Mouse (Mus musculus) thymus, postnatal 0 days (tissue): ENCODE measurements around the gene Ambra1. TPM values are rescaled to one million over a fixed set of nuclear protein-coding genes. Genes with fewer than 3 reads are reported as not detected.
A peak's percentile ranks its signal among the peaks of the same experiment; 100 is the strongest.

Experiments used
- DNase-seq: peaks from one replicate; pipeline ENCODE4 v3.0.0-alpha.2; 2015; ENCODE audit warnings: low spot score
- polyA plus RNA-seq: library from polyadenylated mRNA; unstranded; fragments of >200 nt; fragmentation: Nextera tagmentation; extraction: Ambion mirVana; gene quantifications from 2 replicates; pipeline ENCODE4 v1.2.1, GENCODE M21; 2015

The Ambra1 gene
- polyA plus RNA-seq, 1 experiment from 2014 or later: 13.0 TPM

- no peak for DNase-seq
Observed at GRCm38 (mm10) chr2:91934016-91934415, 204.1 kb downstream of the Ambra1 start.

DNA sequence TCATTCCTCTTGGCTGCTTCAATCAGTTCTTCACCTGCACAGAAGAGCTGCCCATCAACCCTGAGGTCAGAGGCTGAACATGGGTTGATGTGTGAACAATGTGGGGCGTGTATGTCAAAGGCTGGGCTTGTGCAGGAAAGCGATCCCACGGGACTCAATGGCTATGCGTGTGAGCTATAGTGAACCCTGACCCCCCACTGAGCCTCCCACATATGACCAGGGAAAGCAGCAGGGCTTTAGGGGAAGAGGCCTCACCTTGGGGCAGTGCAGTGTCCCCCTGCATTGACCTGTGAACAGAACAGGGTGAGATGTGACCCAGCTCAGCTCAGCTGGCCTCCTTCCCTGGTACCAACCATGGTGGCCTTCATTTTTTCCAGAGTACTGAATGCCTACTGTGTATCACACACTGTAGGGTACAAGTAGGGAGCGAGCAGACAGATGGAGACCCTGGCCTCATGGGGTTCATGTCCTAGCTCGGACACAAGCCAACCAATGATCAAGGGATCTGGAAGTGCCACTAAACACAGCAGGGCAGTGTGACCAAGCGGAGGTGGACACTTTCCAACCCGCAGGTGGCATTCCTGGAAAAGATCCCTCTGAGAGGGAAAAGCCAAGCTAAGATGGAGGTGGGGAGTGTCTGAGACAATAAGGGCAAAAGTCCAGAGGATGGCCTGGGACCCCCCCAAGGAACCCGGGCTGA lies 205.0 kb downstream of the Ambra1 start:
- no peak for DNase-seq

GRCm38 (mm10) chr2:91936154-91936553 lies 206.2 kb downstream of the Ambra1 start:
- no peak for DNase-seq

DNA sequence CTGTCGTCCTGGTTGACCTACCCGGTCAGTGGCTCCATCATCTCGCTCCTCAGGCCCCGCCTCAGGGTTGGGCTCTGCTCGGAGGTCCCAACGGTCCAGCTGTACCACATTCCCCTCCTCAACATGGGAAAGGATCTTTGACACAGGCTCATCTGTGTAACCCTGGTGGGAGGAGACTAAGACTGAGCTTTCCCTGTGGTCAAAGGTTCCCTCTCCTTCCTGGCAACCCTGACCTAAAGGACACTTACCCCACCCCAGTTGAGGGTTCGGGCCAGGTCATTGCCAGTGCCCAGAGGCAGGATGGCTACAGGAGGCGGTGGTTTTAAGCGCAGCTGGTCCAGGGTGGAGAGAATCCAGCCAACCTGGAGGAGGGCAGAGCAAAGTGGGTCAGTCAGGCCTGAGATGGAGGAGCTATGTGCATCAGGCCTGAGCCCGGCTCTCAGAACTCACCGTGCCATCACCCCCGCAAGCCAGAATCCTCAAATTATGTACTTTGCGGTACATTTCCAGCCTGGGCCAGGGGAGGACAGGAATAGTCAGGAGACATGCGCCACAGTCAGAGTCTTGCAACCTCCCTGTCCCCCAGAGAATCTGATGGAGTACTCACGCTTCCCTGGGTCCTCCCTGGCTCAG lies 209.5 kb downstream of the Ambra1 start:
- DNase-seq: no peak

GRCm38 (mm10) chr2:91942356-91942755 lies 212.4 kb downstream of the Ambra1 start:
- DNase-seq: no peak

DNA sequence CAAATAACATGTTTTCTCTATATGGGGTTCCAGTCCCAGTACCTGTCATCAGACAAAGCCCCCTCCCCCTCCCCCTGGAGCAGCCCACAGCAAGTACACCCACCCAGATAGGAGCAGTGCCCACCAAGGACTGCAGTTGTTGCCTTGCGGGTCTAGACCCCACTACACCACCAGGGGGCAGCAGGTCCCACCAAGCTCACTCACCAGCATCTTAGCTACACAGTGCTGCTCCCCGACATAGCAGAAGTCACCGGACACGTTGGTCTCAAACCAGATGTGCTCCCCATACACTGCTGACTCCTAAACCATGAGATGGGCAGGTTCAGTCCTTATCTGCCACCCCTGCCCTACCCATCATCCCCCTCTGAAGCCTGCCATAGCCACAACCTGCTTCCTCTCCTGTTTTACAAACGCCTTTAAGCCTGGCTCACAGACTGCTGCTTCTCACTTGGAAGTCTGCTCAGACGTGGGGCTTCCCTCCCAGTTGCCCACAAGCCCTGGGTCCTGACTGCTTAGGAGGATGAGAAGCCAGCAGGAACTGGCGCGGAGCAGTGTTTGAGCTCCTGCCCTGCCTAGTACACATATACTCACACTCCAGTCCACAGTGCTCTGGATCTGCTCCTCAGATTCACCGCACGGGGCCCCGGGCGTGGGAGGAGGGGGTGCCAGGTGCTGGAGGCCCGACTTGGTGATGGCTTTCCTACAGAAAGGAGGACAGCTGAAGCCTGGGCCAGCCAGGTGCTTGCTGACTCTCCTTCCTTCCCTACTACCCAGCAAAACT lies 214.4 kb downstream of the Ambra1 start:
- DNase-seq: peak; percentile 87

- no peak for DNase-seq
Observed at GRCm38 (mm10) chr2:91945483-91945882, 215.5 kb downstream of the Ambra1 start, which contains the start of gene Gm9821. Gene Gm9821, plus strand, starts transcription at chr2:91945703.

DNA sequence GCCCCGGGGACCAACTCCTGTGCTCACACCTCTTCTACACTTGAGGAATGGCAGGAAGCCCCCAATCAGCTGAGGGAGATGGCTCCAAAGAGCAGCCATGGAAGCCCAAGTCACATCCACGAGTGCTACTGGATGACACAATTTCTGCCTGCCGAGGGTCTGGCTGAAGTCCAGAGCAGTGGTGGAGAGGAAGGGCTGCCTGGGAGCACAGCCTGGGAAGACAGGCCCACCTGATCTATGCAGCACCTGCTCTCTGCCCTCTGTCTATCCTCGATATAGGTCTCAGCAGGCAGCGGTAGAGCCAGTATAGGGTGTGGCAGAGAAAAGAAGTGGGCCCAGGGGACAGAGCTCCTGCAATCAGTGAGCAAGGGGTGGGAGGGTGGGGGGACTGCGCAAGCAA lies 216.9 kb downstream of the Ambra1 start:
- DNase-seq: no peak

DNA sequence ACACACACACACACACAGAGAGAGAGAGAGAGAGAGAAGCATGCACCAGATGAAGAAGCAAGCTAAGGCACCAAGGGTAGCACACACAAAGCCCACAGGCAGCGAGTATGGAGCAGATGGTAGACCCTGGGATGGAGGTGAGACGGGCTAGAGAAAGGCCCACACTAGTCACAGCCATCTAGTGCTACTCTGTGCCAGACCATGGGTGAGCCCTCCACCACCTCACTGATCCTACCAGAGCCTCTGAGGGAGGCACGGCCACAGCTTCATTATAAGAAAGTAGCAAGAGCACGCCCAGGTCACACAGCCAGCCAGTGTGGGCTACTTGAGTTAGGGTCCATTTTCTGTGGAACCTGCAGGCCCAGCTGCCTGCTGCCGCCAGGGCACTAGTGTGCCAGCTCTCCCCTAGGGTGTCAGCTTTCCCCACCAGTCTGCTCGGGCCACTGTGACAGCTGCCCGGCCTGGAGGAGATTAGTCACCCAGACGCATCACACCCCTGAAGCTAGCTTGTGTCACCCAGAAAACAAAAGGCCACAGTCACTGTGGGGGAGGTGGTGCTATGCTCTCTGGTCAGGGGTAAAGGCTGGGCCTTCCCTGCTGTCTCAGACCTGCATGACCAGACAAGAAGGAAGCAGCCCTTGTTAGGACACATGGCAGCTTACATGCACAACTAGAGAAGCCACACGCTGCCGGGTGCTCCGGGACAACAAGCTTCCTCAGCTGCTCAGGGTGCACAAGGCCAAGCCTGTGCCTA lies 217.6 kb downstream of the Ambra1 start:
- no peak for DNase-seq

DNA sequence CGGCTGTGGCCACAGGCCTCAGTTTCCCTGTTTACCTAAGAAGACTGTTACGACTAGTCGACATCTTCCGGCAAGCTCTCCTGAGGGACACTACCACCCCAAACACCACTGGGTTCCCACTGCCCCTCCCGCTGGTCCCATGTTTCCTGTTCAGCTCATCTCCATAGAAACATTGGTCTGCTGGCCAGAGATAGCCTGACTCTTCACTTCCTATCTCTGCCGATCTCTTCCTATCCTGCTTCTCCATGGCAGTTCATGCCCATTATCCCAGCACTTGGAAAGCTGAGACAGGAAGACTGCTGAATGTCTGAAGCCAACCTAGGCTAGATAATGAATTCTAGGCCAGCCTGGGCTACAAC lies 218.2 kb downstream of the Ambra1 start:
- no peak for DNase-seq

DNA sequence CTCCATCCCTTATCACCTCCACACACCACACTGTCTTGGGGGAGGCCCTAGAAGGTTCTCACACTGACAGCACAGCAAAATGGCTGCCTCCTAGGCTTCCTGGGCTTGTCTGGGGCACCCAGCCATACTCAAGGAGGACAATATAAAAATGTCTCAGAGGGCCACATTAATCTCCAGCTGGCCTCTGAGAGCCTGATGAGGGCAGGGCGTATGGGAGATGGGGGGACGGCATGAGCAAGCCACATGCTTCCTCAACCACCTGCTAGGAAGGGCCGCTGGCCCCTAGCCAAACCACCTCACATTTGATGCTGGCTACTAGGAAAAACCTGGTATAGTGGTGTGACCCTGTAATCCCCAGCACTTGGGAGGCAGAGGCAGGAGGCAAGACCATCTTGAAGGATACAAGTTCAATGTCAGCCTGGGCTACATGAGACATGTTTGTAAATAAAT lies 218.9 kb downstream of the Ambra1 start:
- DNase-seq: no peak

- no peak for DNase-seq
Observed at GRCm38 (mm10) chr2:91949411-91950274, 219.7 kb downstream of the Ambra1 start.

DNA sequence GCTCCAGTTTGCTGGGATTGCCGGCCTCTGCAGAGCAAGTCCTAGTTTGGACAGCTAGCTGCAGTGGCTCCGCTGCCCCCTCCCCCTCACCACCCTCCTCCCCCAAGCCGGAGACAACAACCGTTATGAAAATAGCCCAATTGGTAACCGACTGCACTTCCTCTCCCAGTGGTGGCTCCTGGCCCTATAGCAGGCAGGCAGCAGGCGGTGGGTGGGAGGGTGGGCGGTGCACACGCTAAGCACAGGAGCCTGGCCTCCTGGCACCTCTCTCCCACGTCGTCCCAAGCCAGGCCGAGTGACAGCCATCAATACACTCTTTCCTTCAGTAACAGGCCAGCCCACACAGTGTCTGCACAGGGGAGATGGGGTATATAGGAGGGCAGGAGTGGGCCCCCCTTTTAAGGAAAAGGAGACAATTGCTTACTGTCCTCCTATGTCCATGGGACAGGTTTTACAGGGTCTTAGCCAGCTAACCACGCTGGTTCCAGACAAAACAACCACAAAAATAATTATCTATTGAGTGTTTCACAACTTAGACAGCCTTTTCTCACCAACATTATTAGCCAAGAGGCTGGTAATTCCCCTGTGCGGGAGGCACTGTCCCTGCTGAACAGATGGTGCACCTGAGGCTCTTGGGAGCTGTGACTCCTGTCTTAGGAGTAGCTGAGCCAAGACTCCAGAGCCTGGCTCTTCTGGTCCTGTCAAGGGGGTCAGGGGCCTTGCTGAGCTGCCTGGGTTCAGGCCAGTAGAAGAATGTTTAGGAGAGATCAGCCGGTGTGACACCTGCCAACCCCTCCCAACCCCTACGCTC lies 220.5 kb downstream of the Ambra1 start:
- DNase-seq: peak; percentile 84

DNA sequence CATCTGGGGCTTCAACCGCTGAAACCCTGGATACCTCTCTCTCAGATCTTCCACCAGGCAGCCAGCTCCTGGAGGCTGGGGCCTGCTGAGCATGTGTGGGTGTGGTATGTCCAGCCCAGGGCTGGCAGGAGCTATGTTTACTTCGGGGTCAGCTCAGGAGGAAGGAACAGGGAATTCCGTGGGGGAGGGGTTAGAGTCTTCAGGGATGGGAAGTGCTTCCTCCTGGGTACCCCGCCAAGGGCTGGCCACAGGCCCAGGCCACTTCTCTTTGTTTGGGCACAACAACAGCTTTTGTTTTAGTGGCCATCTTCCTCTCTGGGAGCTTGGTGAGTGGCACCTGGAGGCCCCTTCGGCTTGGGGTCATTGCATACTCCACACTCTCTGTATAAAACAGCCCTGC lies 223.9 kb downstream of the Ambra1 start:
- DNase-seq: no peak

GRCm38 (mm10) chr2:91955121-91955591 lies 225.2 kb downstream of the Ambra1 start:
- DNase-seq: no peak

DNA sequence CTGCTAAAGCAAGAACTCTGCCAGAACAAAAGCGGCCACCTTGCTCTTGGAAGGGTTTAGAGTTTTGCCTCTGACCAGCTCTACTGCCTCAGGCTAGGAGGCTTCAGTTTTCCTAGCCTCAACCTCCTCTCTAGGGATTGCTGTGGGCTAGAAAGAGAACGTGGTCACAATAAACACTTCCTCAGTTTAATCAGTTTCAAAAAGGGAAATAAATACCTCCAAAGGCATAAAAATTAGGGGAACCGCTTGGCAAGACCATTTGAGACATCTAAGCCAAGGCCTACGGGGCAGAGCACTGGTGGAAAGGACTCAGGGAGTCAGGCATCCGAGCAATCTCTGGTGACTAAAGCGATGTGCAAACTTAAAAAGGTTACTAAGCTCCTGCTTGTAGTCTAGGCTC lies 225.9 kb downstream of the Ambra1 start:
- no peak for DNase-seq

GRCm38 (mm10) chr2:91957096-91957495 lies 227.2 kb downstream of the Ambra1 start:
- peak; percentile 83 for DNase-seq

GRCm38 (mm10) chr2:91958049-91958448 lies 228.1 kb downstream of the Ambra1 start:
- DNase-seq: no peak

DNA sequence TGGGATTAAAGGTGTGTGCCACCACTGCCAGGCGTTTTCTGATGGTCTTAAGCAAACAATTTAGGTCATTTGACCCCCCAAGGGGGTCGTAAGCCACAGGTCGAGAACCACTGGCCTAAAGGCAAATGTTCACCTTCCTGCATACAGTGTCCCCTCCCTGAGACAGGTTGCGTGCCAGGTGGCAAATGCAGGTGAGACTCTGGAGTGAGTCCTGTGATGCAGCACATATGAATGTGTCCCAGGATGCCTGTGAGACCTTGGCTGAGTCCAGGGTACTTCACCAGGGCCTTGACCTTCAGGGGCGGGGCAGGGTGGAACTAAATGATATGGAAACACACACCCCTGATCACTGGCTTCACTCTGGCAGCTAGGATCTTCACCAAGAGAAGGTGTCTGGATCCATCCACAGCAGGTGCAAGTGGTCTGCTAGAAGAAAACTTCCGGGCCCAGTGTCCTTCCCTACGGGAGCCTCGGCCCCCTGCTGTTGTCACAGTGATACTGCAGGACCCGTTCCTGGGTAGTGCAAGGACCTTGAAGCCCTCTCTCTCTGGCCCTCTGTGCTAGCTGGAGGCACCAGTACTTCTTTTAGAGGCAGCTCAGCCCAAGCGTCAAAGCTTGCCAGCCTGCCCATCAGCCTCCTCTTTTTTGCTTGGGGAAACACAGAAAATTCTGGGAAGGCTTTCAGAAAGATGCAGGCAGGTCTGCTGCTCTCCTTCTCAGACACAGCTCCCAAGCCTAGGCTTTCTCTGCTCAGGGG lies 228.9 kb downstream of the Ambra1 start:
- DNase-seq: peak; percentile 68
